Mouse (Mus musculus) forebrain, postnatal 0 days (tissue): Measurements from ENCODE around the gene Sorbs1. TPM values are rescaled to one million over a fixed set of nuclear protein-coding genes. Genes with fewer than 3 reads are reported as not detected.

Experiments used
- ATAC-seq: fragments of 200-750 bp; cut with Nextera tagmentation; 2 replicates; pipeline ENCODE4 v1.8.0; 2017; ENCODE audit warnings: mild to moderate bottlenecking, moderate library complexity
- DNase-seq: peaks from one replicate; pipeline ENCODE4 v3.0.0-alpha.2; 2015
- H3K27ac ChIP-seq: fragments of 300-500 bp; sonication (generic); 2 replicates; pipeline ENCODE4 v1.5.1; 2014; ENCODE audit warnings: low read depth, mild to moderate bottlenecking, antibody characterized with exemption, low read length, moderate library complexity, mixed read lengths
- H3K27me3 ChIP-seq: fragments of 300-500 bp; sonication (generic); 2 replicates; pipeline ENCODE4 v1.6.1; 2014; ENCODE audit warnings: mild to moderate bottlenecking, low read length, mixed read lengths; ENCODE audit not compliant: insufficient read depth
- H3K36me3 ChIP-seq: fragments of 300-500 bp; sonication (generic); 2 replicates; pipeline ENCODE4 v1.6.1; 2014; ENCODE audit warnings: mild to moderate bottlenecking, moderate library complexity; ENCODE audit not compliant: insufficient read depth
- H3K4me1 ChIP-seq: fragments of 300-500 bp; sonication (generic); 2 replicates; pipeline ENCODE4 v1.6.1; 2014; ENCODE audit warnings: antibody characterized with exemption; ENCODE audit not compliant: insufficient read depth
- H3K4me2 ChIP-seq: fragments of 300-500 bp; sonication (generic); 2 replicates; pipeline ENCODE4 v1.6.1; 2014; ENCODE audit warnings: low read depth, mild to moderate bottlenecking, moderate library complexity
- H3K4me3 ChIP-seq: fragments of 300-500 bp; sonication (generic); 2 replicates; pipeline ENCODE4 v1.5.1; 2014; ENCODE audit warnings: low read depth, low read length, mixed read lengths
- H3K9ac ChIP-seq: fragments of 300-500 bp; sonication (generic); 2 replicates; pipeline ENCODE4 v1.6.1; 2014; ENCODE audit warnings: mild to moderate bottlenecking
- H3K9me3 ChIP-seq: fragments of 300-500 bp; sonication (generic); 2 replicates; pipeline ENCODE4 v1.6.1; 2016; ENCODE audit warnings: low read length
- CTCF ChIP-seq: sonication (generic); IDR thresholded peaks from 2 replicates; pipeline ENCODE4 v1.5.1; 2016; ENCODE audit warnings: antibody characterized with exemption, control low read depth, low read depth
- WGBS: fragments of 180-500 bp; shearing (Covaris S2); extraction: QIAGEN DNeasy Blood & Tissue Kit; methylation state at CpG from one replicate; pipeline ENCODE4 v1.1.7; 2014; 5-methylcytosine and 5-hydroxymethylcytosine counted together
- polyA plus RNA-seq: library from polyadenylated mRNA; unstranded; fragments of >200 nt; fragmentation: Nextera tagmentation; extraction: Ambion mirVana; gene quantifications from 2 replicates; pipeline ENCODE4 v1.2.1, GENCODE M21; 2015
- total RNA-seq: library from RNA; depleted of rRNA; stranded (reverse); fragments of >200 nt; gene quantifications from 2 replicates; pipeline ENCODE4 v1.2.3, GENCODE M21; 2014

The Sorbs1 gene
- total and polyA plus RNA-seq, 2 experiments from 2014 or later: 51.8 to 74.9 TPM

- 96% methylated on average over 12 of the region's 12 CpGs for WGBS
- H3K36me3 ChIP-seq: peaks cover 55% of the 10 kb centered on the region
- no peak overlapping the region for H3K27ac ChIP-seq
- H3K4me1 ChIP-seq: no peaks in the 10 kb centered on the region
- DNase-seq (no peak), ATAC-seq (no peak)
- no peak for TF ChIP-seq CTCF
- no peak overlapping the region for H3K4me2 ChIP-seq
- no peaks in the 10 kb centered on the region for H3K27me3 ChIP-seq
- no peak overlapping the region for H3K9ac ChIP-seq
- no peaks in the 10 kb centered on the region for H3K9me3 ChIP-seq
- no peak overlapping the region for H3K4me3 ChIP-seq
These were observed 203.7 kb downstream of the Sorbs1 start for GRCm38 (mm10) chr19:40309911-40310310.

- Histone ChIP-seq H3K27me3 (no peaks in the 10 kb centered on the region), H3K9me3 (no peaks in the 10 kb centered on the region), H3K4me2 (no peak overlapping the region), H3K36me3 (peaks cover 44% of the 10 kb centered on the region), H3K27ac (no peak overlapping the region), H3K4me1 (no peaks in the 10 kb centered on the region), H3K4me3 (no peak overlapping the region), H3K9ac (no peak overlapping the region)
- TF ChIP-seq CTCF: no peak
- WGBS: 90% methylated on average over 7 of the region's 7 CpGs
- no peak for DNase-seq
- ATAC-seq: no peak
These were observed 206.0 kb downstream of the Sorbs1 start for GRCm38 (mm10) chr19:40307550-40307949.

GRCm38 (mm10) chr19:40306631-40307030 is 206.9 kb downstream of the Sorbs1 start:
- WGBS: 81% methylated on average over 2 of the region's 2 CpGs
- no peak overlapping the region for H3K27ac ChIP-seq
- TF ChIP-seq CTCF: no peak

GRCm38 (mm10) chr19:40305456-40305855 is 208.1 kb downstream of the Sorbs1 start:
- Histone ChIP-seq H3K4me1 (no peaks in the 10 kb centered on the region), H3K4me3 (no peak overlapping the region), H3K36me3 (peaks cover 34% of the 10 kb centered on the region), H3K4me2 (no peak overlapping the region), H3K27ac (no peak overlapping the region), H3K27me3 (no peaks in the 10 kb centered on the region), H3K9ac (no peak overlapping the region), H3K9me3 (no peaks in the 10 kb centered on the region)
- ATAC-seq (no peak), DNase-seq (no peak)
- WGBS: 75% methylated on average over 7 of the region's 7 CpGs
- TF ChIP-seq CTCF: no peak

More at GRCm38 (mm10) chr19:40306631-40307030, 206.9 kb downstream of the Sorbs1 start:
- no peak overlapping the region for H3K4me2 ChIP-seq
- H3K27me3 ChIP-seq: no peaks in the 10 kb centered on the region
- H3K9ac ChIP-seq: no peak overlapping the region
- H3K4me3 ChIP-seq: no peak overlapping the region
- H3K9me3 ChIP-seq: no peaks in the 10 kb centered on the region
- DNase-seq: no peak
- ATAC-seq: no peak
- peaks cover 40% of the 10 kb centered on the region for H3K36me3 ChIP-seq
- H3K4me1 ChIP-seq: no peaks in the 10 kb centered on the region

- Histone ChIP-seq H3K4me3 (no peak overlapping the region), H3K4me2 (no peak overlapping the region), H3K9me3 (no peaks in the 10 kb centered on the region), H3K27ac (no peak overlapping the region), H3K4me1 (0 out of 2 replicates have a peak, but pooled peaks cover 5% of the 10 kb centered on the region), H3K27me3 (no peaks in the 10 kb centered on the region), H3K36me3 (peaks cover 26% of the 10 kb centered on the region), H3K9ac (no peak overlapping the region)
- ATAC-seq: peak; percentile 26
- 82% methylated on average over 9 of the region's 9 CpGs for WGBS
- DNase-seq: no peak
- peak; percentile 13; the same call in 1 of the 2 replicates for TF ChIP-seq CTCF
These were observed 210.7 kb downstream of the Sorbs1 start for GRCm38 (mm10) chr19:40302916-40303315.

GRCm38 (mm10) chr19:40302477-40302876 is 211.1 kb downstream of the Sorbs1 start:
- Histone ChIP-seq H3K4me1 (0 out of 2 replicates have a peak, but pooled peaks cover 5% of the 10 kb centered on the region), H3K36me3 (peaks cover 22% of the 10 kb centered on the region), H3K27ac (no peak overlapping the region), H3K4me3 (no peak overlapping the region), H3K27me3 (no peaks in the 10 kb centered on the region), H3K9ac (no peak overlapping the region), H3K4me2 (no peak overlapping the region), H3K9me3 (no peaks in the 10 kb centered on the region)
- TF ChIP-seq CTCF: no peak
- ATAC-seq: no peak
- WGBS: 72% methylated on average over 5 of the region's 5 CpGs
- DNase-seq: no peak

GRCm38 (mm10) chr19:40299983-40300759 is 213.4 kb downstream of the Sorbs1 start:
- no peak overlapping the region for H3K4me3 ChIP-seq
- no peaks in the 10 kb centered on the region for H3K27me3 ChIP-seq
- H3K4me2 ChIP-seq: no peak overlapping the region
- 66% methylated on average over 12 of the region's 12 CpGs for WGBS
- DNase-seq (peak; percentile 41), ATAC-seq (peak; percentile 67)
- peaks cover 20% of the 10 kb centered on the region for H3K36me3 ChIP-seq
- H3K27ac ChIP-seq: peak overlapping the region; percentile 62
- no peak overlapping the region for H3K9ac ChIP-seq
- no peak for TF ChIP-seq CTCF
- no peaks in the 10 kb centered on the region for H3K9me3 ChIP-seq
- 0 out of 2 replicates have a peak, but pooled peaks cover 5% of the 10 kb centered on the region for H3K4me1 ChIP-seq
